Mouse (Mus musculus) midbrain, embryonic 13.5 days (tissue): ENCODE data around the gene Wdr72. TPM values are rescaled to one million over a fixed set of nuclear protein-coding genes. Genes with fewer than 3 reads are reported as not detected.
A peak's percentile ranks its signal among the peaks of the same experiment; 100 is the strongest.

ENCODE experiments used
- ATAC-seq: fragments of 200-750 bp; cut with Nextera tagmentation; 2 replicates; pipeline ENCODE4 v1.8.0; 2017; ENCODE audit warnings: mild to moderate bottlenecking, moderate TSS enrichment, moderate library complexity
- H3K27ac ChIP-seq: fragments of 300-500 bp; sonication (generic); 2 replicates; pipeline ENCODE4 v1.5.1; 2015; ENCODE audit warnings: inconsistent platforms, mild to moderate bottlenecking, moderate library complexity
- H3K27me3 ChIP-seq: fragments of 300-500 bp; sonication (generic); 2 replicates; pipeline ENCODE4 v1.6.1; 2015; ENCODE audit warnings: mild to moderate bottlenecking, inconsistent platforms
- H3K36me3 ChIP-seq: fragments of 300-500 bp; sonication (generic); 2 replicates; pipeline ENCODE4 v1.6.1; 2015; ENCODE audit warnings: mild to moderate bottlenecking, inconsistent platforms
- H3K4me1 ChIP-seq: fragments of 300-500 bp; sonication (generic); replicated peaks from 2 replicates; pipeline ENCODE4 v1.6.1; 2015; ENCODE audit warnings: inconsistent platforms
- H3K4me2 ChIP-seq: fragments of 300-500 bp; sonication (generic); replicated peaks from 2 replicates; pipeline ENCODE4 v1.6.1; 2015; ENCODE audit warnings: moderate library complexity, mild to moderate bottlenecking, inconsistent platforms
- H3K4me3 ChIP-seq: fragments of 300-500 bp; sonication (generic); replicated peaks from 2 replicates; pipeline ENCODE4 v1.5.1; 2015; ENCODE audit warnings: mild to moderate bottlenecking, inconsistent platforms
- H3K9ac ChIP-seq: fragments of 300-500 bp; sonication (generic); replicated peaks from 2 replicates; pipeline ENCODE4 v1.6.1; 2015; ENCODE audit warnings: mild to moderate bottlenecking, inconsistent platforms
- H3K9me3 ChIP-seq: fragments of 300-500 bp; sonication (generic); 2 replicates; pipeline ENCODE4 v1.6.1; 2016; ENCODE audit warnings: mild to moderate bottlenecking, inconsistent platforms
- WGBS: fragments of 180-500 bp; shearing (Covaris S2); methylation state at CpG from one replicate; pipeline ENCODE4 v1.1.7; 2015; 5-methylcytosine and 5-hydroxymethylcytosine counted together
- polyA plus RNA-seq: library from polyadenylated mRNA; unstranded; fragments of >200 nt; fragmentation: Nextera tagmentation; extraction: Ambion mirVana; gene quantifications from 2 replicates; pipeline ENCODE4 v1.2.1, GENCODE M21; 2015

Wdr72 gene
- polyA plus RNA-seq, 1 experiment from 2014 or later, result 0.52 TPM

DNA sequence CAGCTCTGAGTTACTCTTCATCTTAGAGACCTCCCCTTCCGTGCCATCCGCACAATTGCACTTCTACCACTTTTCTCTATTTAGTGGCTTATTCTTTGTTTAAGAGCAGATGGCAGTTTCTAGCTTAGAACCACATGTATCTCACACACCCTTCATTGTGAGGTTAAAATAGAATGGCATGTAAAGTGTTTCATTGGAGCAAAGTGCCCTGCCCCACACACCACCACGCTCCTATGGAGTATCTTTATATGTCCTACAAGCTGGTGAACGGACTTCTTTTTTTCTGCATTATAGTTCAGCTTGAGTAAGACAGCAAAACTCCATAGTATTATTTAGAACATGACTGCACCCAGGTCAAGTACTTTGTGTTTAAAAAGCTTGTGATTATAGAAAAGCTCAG is 137.9 kb downstream of the Wdr72 start:
- H3K36me3 ChIP-seq, result no peaks in the 10 kb centered on the region
- H3K4me1 ChIP-seq, result no peaks in the 10 kb centered on the region
- H3K4me2 ChIP-seq, result no peak overlapping the region
- H3K27ac ChIP-seq, result no peak overlapping the region
- ATAC-seq, result no peak
- no peaks in the 10 kb centered on the region for H3K9me3 ChIP-seq
- WGBS, result 82% methylated on average over 4 of the region's 4 CpGs
- H3K27me3 ChIP-seq, result no peaks in the 10 kb centered on the region
- H3K4me3 ChIP-seq, result no peak overlapping the region
- no peak overlapping the region for H3K9ac ChIP-seq

DNA sequence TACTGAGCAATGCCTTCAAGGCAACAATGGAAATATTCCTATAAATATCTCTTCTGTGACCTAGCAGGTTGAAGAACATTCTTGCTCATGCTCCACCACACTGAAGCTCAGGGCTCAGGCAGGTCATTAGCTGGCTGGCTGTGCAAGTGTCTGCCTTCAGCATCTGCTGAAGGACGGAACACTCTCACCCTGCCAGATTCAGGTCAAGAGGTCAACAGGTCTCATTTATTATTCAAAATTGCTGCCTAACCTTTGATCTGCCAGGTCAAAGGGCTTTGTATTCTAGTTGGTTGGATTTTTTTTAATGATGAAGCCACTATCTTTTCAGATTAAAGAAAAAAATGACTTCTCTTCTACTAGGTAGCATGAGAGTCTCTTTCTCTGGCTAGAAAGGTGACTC is 139.3 kb downstream of the Wdr72 start:
- ATAC-seq, result no peak
- H3K27me3 ChIP-seq, result no peaks in the 10 kb centered on the region
- H3K9me3 ChIP-seq, result no peaks in the 10 kb centered on the region
- no peak overlapping the region for H3K4me2 ChIP-seq
- no peak overlapping the region for H3K27ac ChIP-seq
- H3K4me1 ChIP-seq, result no peaks in the 10 kb centered on the region
- H3K9ac ChIP-seq, result no peak overlapping the region
- no peak overlapping the region for H3K4me3 ChIP-seq
- WGBS, result 22% methylated on average over 1 of the region's 1 CpGs
- no peaks in the 10 kb centered on the region for H3K36me3 ChIP-seq

DNA sequence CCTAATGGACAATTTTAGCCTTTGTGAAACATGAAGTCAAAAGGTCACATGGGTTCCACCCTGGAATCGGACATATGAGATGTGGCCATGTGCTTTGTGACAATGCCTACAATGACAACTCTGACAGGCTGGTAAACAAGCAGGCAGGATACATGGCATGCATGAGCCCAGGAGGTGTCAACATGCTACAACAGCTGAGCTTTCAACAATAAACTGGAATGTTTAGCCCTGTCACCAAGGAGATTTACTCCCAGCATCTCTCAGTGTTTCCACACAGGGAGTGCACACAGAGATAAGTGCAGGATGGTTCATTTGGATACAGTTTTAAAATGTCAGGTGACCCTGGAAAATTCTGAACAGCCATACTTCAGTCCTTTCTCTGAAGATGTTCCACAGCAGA is 140.4 kb downstream of the Wdr72 start:
- Histone ChIP-seq H3K9me3 (no peaks in the 10 kb centered on the region), H3K4me2 (no peak overlapping the region), H3K4me1 (peaks cover 3% of the 10 kb centered on the region; the same call in 1 of the 2 replicates), H3K27ac (no peak overlapping the region), H3K27me3 (no peaks in the 10 kb centered on the region), H3K9ac (no peak overlapping the region), H3K4me3 (no peak overlapping the region), H3K36me3 (no peaks in the 10 kb centered on the region)
- WGBS, result 59% methylated on average over 1 of the region's 1 CpGs
- ATAC-seq, result no peak

DNA sequence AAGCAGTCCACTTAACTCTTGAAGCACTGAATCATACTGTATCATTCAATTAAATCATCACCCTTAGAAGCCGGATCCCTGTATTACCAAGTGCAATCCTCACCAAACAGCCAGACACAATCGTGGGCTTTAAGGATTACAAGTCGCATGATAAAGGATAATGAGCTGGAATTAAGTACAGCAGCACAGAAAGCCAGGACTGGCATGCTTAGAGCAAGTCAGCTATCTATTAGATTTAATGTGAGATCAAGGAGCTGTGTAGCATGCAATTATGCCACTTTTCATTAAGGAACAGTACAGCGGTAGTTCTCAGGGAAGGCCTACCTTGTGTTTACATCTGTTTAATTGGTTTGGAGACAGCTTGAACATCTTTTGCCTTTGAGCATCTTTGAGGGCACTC is 148.2 kb downstream of the Wdr72 start:
- H3K9me3 ChIP-seq, result no peaks in the 10 kb centered on the region
- H3K27me3 ChIP-seq, result no peaks in the 10 kb centered on the region
- peaks cover 19% of the 10 kb centered on the region for H3K4me1 ChIP-seq
- peak; percentile 24; the same call in 1 of the 2 replicates for ATAC-seq
- no peak overlapping the region for H3K4me3 ChIP-seq
- no peak overlapping the region for H3K4me2 ChIP-seq
- 0 out of 2 replicates have a peak overlapping the region, but pooled peaks have one; percentile 16 for H3K27ac ChIP-seq
- WGBS, result 27% methylated on average over 4 of the region's 4 CpGs
- no peak overlapping the region for H3K9ac ChIP-seq
- H3K36me3 ChIP-seq, result no peaks in the 10 kb centered on the region

DNA sequence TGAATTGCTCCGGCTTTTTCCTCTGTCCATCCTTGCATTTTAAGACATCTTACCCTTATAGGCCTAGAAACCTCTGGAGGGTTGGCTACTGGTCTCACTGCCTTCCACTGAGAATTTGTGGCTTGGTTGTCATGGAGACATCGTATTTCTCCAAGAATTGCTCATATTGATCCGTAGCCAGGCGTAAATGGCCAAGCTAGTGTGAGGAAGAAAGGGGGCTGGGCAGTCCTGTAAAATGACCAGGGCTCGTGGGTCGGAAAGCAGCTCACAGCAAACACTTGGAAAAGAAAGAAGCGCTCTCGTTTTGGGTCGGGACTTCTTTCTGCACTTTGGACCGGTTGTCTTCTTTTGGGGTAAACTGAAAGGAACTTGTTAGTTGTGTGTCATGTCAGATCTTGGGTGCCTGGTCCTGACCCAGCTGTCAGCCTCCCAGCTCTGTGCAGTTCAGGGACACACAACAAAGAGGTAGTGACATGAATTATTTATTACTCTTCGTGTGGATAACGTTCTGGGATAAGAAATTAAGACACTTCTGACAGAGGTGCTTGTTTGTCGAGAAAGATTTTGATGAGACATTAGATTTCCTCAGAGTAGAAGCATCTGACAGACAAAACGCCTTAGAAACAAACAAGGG is 167.7 kb downstream of the Wdr72 start:
- 8% methylated on average over 14 of the region's 14 CpGs for WGBS
- H3K4me3 ChIP-seq, result peak overlapping the region; percentile 6; the same call in 1 of the 2 replicates
- 0 out of 2 replicates have a peak overlapping the region, but pooled peaks have one; percentile 41 for H3K9ac ChIP-seq
- H3K27ac ChIP-seq, result peak overlapping the region; percentile 76
- ATAC-seq, result peak; percentile 73
- no peaks in the 10 kb centered on the region for H3K36me3 ChIP-seq
- H3K9me3 ChIP-seq, result no peaks in the 10 kb centered on the region
- H3K4me1 ChIP-seq, result peaks cover 47% of the 10 kb centered on the region
- no peaks in the 10 kb centered on the region for H3K27me3 ChIP-seq
- peak overlapping the region; percentile 39 for H3K4me2 ChIP-seq

DNA sequence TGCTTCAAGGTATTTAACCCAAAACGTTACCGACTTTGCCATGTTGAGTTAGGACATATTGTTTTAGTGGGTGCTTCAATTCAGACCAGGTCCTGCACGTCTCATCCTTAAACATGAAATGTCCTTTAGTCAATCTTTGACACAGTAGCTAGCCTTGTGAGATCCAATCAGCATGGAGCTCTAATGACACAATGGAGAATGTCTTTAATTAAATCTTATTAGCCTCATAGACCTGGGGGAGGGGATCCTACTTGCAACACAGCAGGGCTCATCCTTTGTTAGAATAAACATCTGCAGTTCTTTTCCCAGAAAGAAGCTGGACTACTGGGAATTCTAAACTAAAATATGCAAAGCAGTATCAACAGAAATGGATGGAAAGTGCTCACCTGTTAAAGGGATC is 171.9 kb downstream of the Wdr72 start:
- no peaks in the 10 kb centered on the region for H3K27me3 ChIP-seq
- H3K36me3 ChIP-seq, result no peaks in the 10 kb centered on the region
- H3K9ac ChIP-seq, result no peak overlapping the region
- H3K9me3 ChIP-seq, result no peaks in the 10 kb centered on the region
- peak overlapping the region; percentile 56; the same call in 1 of the 2 replicates for H3K27ac ChIP-seq
- no peak overlapping the region for H3K4me3 ChIP-seq
- 14% methylated on average over 3 of the region's 3 CpGs for WGBS
- H3K4me2 ChIP-seq, result no peak overlapping the region
- no peak for ATAC-seq
- H3K4me1 ChIP-seq, result peaks cover 32% of the 10 kb centered on the region

DNA sequence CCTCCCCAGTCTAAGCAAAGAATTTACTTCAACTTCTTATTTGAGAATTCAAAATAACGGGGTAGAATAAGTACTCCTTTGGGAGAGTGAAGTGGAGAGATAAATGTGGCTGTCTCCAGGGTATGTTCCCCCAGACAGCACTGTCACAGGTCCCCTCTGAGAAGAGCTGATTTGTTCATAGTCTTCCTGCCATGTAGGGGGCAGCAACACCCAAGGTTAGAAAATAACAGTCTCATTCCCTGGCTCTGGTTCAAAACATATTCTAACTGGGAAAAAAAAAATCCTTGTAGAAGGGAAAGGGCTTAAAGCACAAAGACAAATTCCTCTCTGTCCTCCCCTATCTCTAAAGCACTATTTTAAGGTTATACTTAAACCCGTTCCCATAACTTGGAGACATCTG is 176.1 kb downstream of the Wdr72 start:
- Histone ChIP-seq H3K9ac (no peak overlapping the region), H3K4me3 (no peak overlapping the region), H3K36me3 (no peaks in the 10 kb centered on the region), H3K9me3 (no peaks in the 10 kb centered on the region), H3K4me2 (no peak overlapping the region), H3K27ac (no peak overlapping the region), H3K4me1 (peaks cover 16% of the 10 kb centered on the region; the same call in 1 of the 2 replicates), H3K27me3 (no peaks in the 10 kb centered on the region)
- 53% methylated on average over 2 of the region's 2 CpGs for WGBS
- no peak for ATAC-seq

DNA sequence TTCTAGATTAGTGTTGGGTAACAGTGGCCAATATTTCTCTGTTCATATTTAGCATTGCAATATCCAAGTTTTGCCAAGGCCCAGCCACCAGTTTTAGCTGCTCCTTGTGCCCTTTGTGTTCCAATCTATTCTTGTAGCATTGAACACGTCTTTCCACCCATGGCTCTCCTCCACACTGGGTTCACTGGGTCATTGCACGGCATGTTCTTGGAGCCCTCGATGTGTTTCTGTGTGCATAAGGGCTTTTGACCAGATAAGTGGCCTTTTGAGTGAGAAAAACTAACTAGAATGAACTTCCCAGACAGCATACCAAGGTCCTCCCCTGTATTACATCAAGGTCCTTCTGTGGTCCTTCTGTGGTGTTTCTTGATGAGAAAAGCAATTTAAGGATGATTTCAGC is 184.3 kb downstream of the Wdr72 start:
- Histone ChIP-seq H3K27ac (no peak overlapping the region), H3K9ac (no peak overlapping the region), H3K36me3 (no peaks in the 10 kb centered on the region), H3K4me3 (no peak overlapping the region), H3K27me3 (no peaks in the 10 kb centered on the region), H3K4me2 (no peak overlapping the region), H3K4me1 (no peaks in the 10 kb centered on the region), H3K9me3 (no peaks in the 10 kb centered on the region)
- 78% methylated on average over 3 of the region's 3 CpGs for WGBS
- ATAC-seq, result no peak

DNA sequence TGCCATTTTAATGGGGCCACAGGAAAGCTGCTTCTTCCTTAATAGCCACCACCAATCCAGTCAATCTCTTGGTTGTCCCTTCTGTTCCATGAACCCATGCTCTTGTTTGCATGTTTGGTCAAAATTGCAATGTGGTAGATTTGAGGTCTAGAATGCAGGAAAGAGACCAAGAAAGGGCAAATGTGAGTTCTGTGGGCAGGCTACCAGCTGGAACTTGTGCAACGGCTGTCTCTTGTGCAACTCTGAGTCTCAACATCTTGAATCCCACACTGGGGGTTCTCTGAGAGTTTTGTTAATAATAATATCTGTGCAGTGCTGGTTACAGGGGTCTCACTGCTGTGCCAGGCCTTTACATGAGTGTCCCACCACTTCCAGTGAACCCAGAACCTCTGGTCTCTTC is 208.6 kb downstream of the Wdr72 start:
- H3K4me3 ChIP-seq, result no peak overlapping the region

DNA sequence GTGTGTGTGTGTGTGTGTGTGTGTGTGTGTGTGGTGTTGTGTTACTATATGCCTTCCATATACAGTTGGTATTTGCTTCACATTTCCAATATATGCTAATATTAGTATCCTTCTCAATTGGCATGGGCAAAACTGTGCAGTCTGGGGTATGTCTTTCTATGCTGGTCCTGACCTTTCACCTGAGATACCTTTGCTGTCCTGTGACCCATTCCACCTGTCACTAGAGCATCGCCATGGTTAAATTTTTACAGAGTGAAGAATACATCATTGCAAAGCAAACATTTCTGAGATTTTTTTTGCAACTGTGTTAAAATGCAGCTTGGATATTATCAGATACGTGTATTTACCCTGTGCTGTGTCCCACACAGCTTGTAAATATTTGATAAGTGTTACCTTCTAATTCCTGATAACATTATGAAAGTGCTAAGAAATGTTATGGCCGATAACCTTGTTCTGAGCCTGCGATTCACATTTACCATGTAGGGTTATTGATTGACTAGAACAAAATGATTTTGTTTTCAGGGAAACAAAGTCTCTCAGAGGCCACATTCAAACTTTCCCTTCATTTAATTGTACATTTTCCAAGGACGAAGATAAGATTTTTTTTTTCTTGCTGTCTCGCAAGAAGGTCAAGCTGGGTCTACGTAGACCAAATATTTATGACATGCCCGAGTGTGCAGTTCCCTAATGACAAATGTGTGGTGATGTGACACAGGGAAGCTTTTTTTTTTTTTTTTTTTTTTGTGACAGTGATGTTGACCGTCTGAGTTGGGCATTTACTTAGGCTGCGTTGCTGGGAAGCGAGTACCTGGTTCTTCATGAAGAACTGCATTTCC is 214.2 kb downstream of the Wdr72 start:
- no peak overlapping the region for H3K27ac ChIP-seq
- H3K4me3 ChIP-seq, result no peak overlapping the region
- H3K9ac ChIP-seq, result no peak overlapping the region
- 77% methylated on average over 11 of the region's 11 CpGs for WGBS
- no peak for ATAC-seq
- no peaks in the 10 kb centered on the region for H3K27me3 ChIP-seq
- H3K4me1 ChIP-seq, result no peaks in the 10 kb centered on the region
- H3K9me3 ChIP-seq, result no peaks in the 10 kb centered on the region
- no peaks in the 10 kb centered on the region for H3K36me3 ChIP-seq
- H3K4me2 ChIP-seq, result no peak overlapping the region

More for the DNA sequence above, 208.6 kb downstream of the Wdr72 start:
- Histone ChIP-seq H3K9ac (no peak overlapping the region), H3K4me2 (no peak overlapping the region), H3K27ac (no peak overlapping the region), H3K27me3 (no peaks in the 10 kb centered on the region), H3K4me1 (no peaks in the 10 kb centered on the region), H3K9me3 (no peaks in the 10 kb centered on the region), H3K36me3 (no peaks in the 10 kb centered on the region)
- 84% methylated on average over 1 of the region's 1 CpGs for WGBS
- ATAC-seq, result no peak

DNA sequence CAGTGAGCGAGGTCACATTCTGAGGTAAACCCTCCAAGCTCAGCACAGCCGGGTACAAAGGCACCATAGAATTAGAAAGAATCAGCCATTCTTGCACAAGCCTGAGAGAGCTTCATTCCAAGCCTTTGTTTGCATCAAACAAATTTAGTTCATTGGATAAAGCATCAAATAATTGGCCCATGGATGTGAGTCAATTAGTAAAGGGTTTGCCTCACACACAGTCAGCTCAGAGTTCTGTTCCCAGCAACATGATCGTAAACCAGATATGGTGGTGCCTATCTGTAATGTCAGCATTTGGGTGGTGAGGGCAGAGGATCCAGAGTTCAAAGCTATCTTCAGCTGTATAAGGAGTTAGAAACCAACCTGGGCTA is 214.8 kb downstream of the Wdr72 start:
- H3K9ac ChIP-seq, result no peak overlapping the region
- H3K4me2 ChIP-seq, result no peak overlapping the region
- no peaks in the 10 kb centered on the region for H3K36me3 ChIP-seq
- no peaks in the 10 kb centered on the region for H3K27me3 ChIP-seq
- H3K4me3 ChIP-seq, result no peak overlapping the region
- no peak for ATAC-seq
- H3K27ac ChIP-seq, result no peak overlapping the region
- 49% methylated on average over 3 of the region's 3 CpGs for WGBS
- H3K4me1 ChIP-seq, result no peaks in the 10 kb centered on the region
- no peaks in the 10 kb centered on the region for H3K9me3 ChIP-seq

DNA sequence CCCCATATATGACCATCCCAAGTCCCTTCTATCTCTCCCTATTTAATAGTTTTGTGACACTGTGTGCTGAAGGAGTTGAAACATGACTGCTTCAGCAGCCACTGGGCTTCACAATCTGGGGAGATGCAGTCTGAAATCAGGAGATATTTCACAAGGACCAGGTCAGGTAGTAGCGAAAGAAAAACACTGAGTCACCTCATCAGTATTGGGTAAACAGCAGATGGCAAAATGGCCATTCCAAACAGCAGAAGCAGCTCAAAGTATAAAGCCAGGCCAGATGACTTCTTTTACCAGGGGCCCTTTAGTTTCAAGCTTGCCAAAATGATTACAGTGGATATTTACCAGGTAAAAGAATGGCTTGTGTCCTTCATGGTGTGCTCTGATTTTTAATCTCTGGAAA is 215.8 kb downstream of the Wdr72 start:
- ATAC-seq, result no peak
- Histone ChIP-seq H3K9ac (no peak overlapping the region), H3K27me3 (no peaks in the 10 kb centered on the region), H3K27ac (no peak overlapping the region), H3K9me3 (no peaks in the 10 kb centered on the region), H3K36me3 (no peaks in the 10 kb centered on the region), H3K4me1 (peaks cover 3% of the 10 kb centered on the region), H3K4me2 (no peak overlapping the region), H3K4me3 (no peak overlapping the region)
- 91% methylated on average over 1 of the region's 1 CpGs for WGBS
